Mouse (Mus musculus) forelimb bud, embryonic 11.5 days (tissue): Measurements from ENCODE around the gene Lhx1.

Source experiments
- DNase-seq: peaks from one replicate; pipeline ENCODE4 v3.0.0-alpha.2; 2012; ENCODE audit warnings: low read depth, low spot score

Lhx1 gene

DNA sequence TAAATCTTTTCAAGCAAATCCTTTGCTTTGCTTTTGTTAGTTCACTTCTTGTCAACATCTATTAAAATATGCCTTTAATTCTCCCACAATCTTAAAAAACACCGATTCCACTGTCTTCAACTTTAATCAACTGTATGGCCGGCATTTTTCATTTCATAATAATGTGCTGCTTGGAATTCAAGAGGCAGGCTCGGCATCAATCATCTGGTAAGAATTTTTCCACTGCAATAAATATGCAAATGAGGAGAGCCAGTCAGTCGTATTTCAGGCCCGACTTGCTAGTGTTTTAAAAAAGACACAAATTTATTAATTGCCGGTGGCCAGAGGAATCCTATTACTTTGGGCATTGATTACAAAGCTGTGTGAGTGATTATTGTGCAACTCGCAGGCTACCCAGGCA is 43.7 kb downstream of the Lhx1 start:
- no peak for DNase-seq

DNA sequence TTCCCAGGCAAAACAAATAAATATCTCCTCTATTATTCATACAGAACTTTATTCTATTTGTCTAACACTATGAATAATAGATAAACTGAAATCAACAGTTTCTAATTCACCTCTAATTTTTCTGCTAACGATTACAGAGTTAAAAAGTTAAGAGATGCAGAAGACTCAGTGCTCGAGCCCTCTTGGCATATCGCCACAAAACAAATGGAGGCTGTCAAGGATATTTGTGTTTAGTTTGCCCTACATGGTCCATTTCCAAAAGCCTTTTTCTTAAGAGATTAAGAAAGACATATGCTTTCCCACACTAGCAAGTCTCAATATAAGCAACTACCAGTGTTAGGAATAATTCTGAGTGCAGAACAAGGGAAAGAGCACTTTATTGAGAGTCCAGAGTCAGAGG is 44.9 kb downstream of the Lhx1 start:
- DNase-seq, result no peak

DNA sequence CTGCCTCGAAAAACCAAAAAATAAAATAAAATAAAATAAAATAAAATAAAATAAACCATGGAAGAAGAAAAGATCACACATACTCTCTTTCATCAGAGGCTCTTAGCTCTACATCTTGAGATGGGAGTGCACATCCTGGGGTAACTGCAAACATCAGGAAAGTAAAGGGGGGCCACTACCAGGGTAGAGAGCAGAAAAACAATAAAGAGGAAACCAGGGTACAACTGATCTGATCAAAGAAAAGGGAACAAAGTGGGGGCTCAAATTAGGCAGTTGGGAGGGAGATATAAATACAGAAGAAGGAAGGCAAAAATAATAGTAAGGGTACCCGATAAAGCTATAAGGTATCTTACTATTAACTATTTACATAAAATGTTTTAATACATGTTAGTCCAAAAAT is 48.7 kb downstream of the Lhx1 start:
- no peak for DNase-seq

DNA sequence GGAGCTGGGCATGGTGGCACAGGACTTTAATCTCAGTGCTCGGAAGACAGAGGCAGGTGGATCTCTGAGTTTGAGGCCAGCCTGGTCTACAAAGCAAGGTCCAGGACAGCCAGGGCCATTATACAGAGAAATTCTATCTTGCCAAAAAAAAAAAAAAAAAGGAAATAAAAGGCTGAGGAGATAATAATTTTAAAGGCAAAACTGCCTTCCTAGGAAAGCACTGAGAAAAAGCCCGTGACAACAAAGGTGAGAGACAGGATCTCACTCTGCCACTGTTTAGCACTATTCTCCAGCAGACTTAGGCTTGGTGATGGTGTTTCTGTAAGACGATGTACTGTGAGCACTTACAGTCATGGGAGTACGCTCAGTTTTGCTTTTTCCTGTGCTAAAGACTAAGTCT is 49.3 kb downstream of the Lhx1 start:
- no peak for DNase-seq

DNA sequence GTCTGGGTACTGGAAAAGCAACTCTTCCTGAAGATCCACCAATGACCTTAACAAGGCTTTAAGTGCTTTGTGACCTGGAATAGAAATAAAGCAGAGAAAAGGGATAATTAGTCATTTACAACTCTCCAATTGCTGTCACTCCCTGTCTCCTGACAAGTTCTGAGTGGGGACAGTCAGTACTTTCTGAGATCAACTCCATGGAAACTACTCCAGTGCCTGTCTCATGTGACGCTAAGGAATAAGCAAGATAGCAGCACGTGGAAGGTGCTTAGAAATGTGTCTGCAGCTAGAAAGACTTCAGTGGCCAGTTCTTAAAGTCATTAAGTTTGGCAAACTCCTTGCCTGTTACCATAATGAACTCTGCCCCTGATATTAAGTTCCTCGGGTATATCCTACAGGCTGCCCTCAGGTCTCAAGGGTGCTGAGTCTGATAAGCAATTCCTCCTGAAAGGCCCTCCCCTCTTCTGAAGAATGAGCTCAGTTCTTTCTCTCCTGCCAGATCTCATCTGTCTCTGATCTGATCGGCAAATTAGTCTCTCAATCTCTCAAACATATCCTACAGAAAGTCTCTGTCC is 52.2 kb downstream of the Lhx1 start:
- no peak for DNase-seq
